Mouse (Mus musculus) stomach, embryonic 14.5 days (tissue): ENCODE measurements around the gene Tent4b. TPM values are rescaled to one million over a fixed set of nuclear protein-coding genes. Genes with fewer than 3 reads are reported as not detected.
"Not testable (repeated sequence)": the region's sequence is repeated elsewhere in the genome, so short reads cannot be mapped to it uniquely, and the experiment has no call there.

ENCODE experiments used
- ATAC-seq: fragments of 200-750 bp; cut with Nextera tagmentation; 2 replicates; pipeline ENCODE4 v1.8.0; 2017; ENCODE audit warnings: low read depth, moderate TSS enrichment; ENCODE audit not compliant: insufficient number of reproducible peaks, insufficient read depth, low FRiP score
- H3K27ac ChIP-seq: fragments of 300-500 bp; sonication (generic); 2 replicates; pipeline ENCODE4 v1.5.1; 2014; ENCODE audit warnings: mild to moderate bottlenecking, low read length, moderate library complexity, mixed read lengths
- H3K27me3 ChIP-seq: fragments of 300-500 bp; sonication (generic); 2 replicates; pipeline ENCODE4 v1.6.1; 2014; ENCODE audit warnings: low read length, control low read depth, mixed read lengths; ENCODE audit not compliant: control insufficient read depth, insufficient read depth
- H3K36me3 ChIP-seq: fragments of 300-500 bp; sonication (generic); 2 replicates; pipeline ENCODE4 v1.6.1; 2014; ENCODE audit warnings: mild to moderate bottlenecking, control low read depth, low read length, moderate library complexity, mixed read lengths; ENCODE audit not compliant: control insufficient read depth, insufficient read depth
- H3K4me1 ChIP-seq: fragments of 300-500 bp; sonication (generic); 2 replicates; pipeline ENCODE4 v1.6.1; 2014; ENCODE audit warnings: low read length, control low read depth, mixed read lengths; ENCODE audit not compliant: control insufficient read depth, insufficient read depth
- H3K4me2 ChIP-seq: fragments of 300-500 bp; sonication (generic); replicated peaks from 2 replicates; pipeline ENCODE4 v1.6.1; 2014; ENCODE audit warnings: low read depth, low read length, control low read depth
- H3K4me3 ChIP-seq: fragments of 300-500 bp; sonication (generic); 2 replicates; pipeline ENCODE4 v1.5.1; 2014; ENCODE audit warnings: low read depth, low read length, control low read depth
- H3K9ac ChIP-seq: fragments of 300-500 bp; sonication (generic); replicated peaks from 2 replicates; pipeline ENCODE4 v1.6.1; 2014; ENCODE audit warnings: low read depth, mild to moderate bottlenecking, control low read depth, low read length, moderate library complexity, mixed read lengths
- H3K9me3 ChIP-seq: fragments of 300-500 bp; sonication (generic); 2 replicates; pipeline ENCODE4 v1.6.1; 2016; ENCODE audit warnings: low read depth, low read length, control low read depth; ENCODE audit not compliant: control insufficient read depth
- WGBS: fragments of 180-500 bp; shearing (Covaris S2); extraction: QIAGEN DNeasy Blood & Tissue Kit; methylation state at CpG from one replicate; pipeline ENCODE4 v1.1.7; 2014; 5-methylcytosine and 5-hydroxymethylcytosine counted together
- polyA plus RNA-seq: library from polyadenylated mRNA; unstranded; fragments of >200 nt; fragmentation: Nextera tagmentation; extraction: Ambion mirVana; gene quantifications from 2 replicates; pipeline ENCODE4 v1.2.1, GENCODE M21; 2014

The Tent4b gene
- polyA plus RNA-seq, 1 experiment from 2014 or later, result 12.5 TPM

GRCm38 (mm10) chr8:88209930-88210827, 11.2 kb downstream of the Tent4b start:
- H3K36me3 ChIP-seq, H3K27me3 ChIP-seq, H3K4me3 ChIP-seq, H3K9me3 ChIP-seq, H3K4me2 ChIP-seq, H3K9ac ChIP-seq, ATAC-seq, H3K27ac ChIP-seq, H3K4me1 ChIP-seq: not testable (repeated sequence)
- 85% methylated on average over 5 of the region's 6 CpGs for WGBS

- Histone ChIP-seq H3K4me2 (no peak overlapping the region), H3K27me3 (no peaks in the 10 kb centered on the region), H3K9me3 (no peaks in the 10 kb centered on the region), H3K27ac (no peak overlapping the region), H3K9ac (no peak overlapping the region), H3K4me3 (no peak overlapping the region), H3K36me3 (no peaks in the 10 kb centered on the region), H3K4me1 (peaks cover 7% of the 10 kb centered on the region; the same call in 1 of the 2 replicates)
- 44% methylated on average over 4 of the region's 4 CpGs for WGBS
- ATAC-seq, result no peak
Measured at GRCm38 (mm10) chr8:88221353-88221752, 22.3 kb downstream of the Tent4b start.

- H3K27me3 ChIP-seq, result no peaks in the 10 kb centered on the region
- peaks cover 25% of the 10 kb centered on the region for H3K4me1 ChIP-seq
- no peak for ATAC-seq
- H3K4me2 ChIP-seq, result no peak overlapping the region
- H3K27ac ChIP-seq, result no peak overlapping the region
- H3K9ac ChIP-seq, result no peak overlapping the region
- H3K36me3 ChIP-seq, result no peaks in the 10 kb centered on the region
- no peaks in the 10 kb centered on the region for H3K9me3 ChIP-seq
- no peak overlapping the region for H3K4me3 ChIP-seq
- 76% methylated on average over 5 of the region's 5 CpGs for WGBS
Measured at GRCm38 (mm10) chr8:88225358-88225757, 26.3 kb downstream of the Tent4b start.

- no peak overlapping the region for H3K27ac ChIP-seq
Measured at GRCm38 (mm10) chr8:88227851-88228250, 28.8 kb downstream of the Tent4b start.

GRCm38 (mm10) chr8:88228286-88228685, 29.3 kb downstream of the Tent4b start:
- peaks cover 20% of the 10 kb centered on the region for H3K4me1 ChIP-seq
- 0 out of 2 replicates have a peak overlapping the region, but pooled peaks have one; percentile 4 for H3K4me2 ChIP-seq
- WGBS, result 52% methylated on average over 1 of the region's 1 CpGs
- ATAC-seq, result no peak
- H3K27ac ChIP-seq, result no peak overlapping the region; the same call in 1 of the 2 replicates
- H3K9ac ChIP-seq, result no peak overlapping the region
- no peak overlapping the region for H3K4me3 ChIP-seq
- H3K36me3 ChIP-seq, result no peaks in the 10 kb centered on the region
- no peaks in the 10 kb centered on the region for H3K9me3 ChIP-seq
- no peaks in the 10 kb centered on the region for H3K27me3 ChIP-seq

More at GRCm38 (mm10) chr8:88227851-88228250, 28.8 kb downstream of the Tent4b start:
- Histone ChIP-seq H3K4me2 (0 out of 2 replicates have a peak overlapping the region, but pooled peaks have one; percentile 4), H3K4me3 (no peak overlapping the region), H3K4me1 (peaks cover 20% of the 10 kb centered on the region), H3K27me3 (no peaks in the 10 kb centered on the region), H3K9me3 (no peaks in the 10 kb centered on the region), H3K36me3 (no peaks in the 10 kb centered on the region), H3K9ac (no peak overlapping the region)
- WGBS, result 59% methylated on average over 6 of the region's 6 CpGs
- no peak for ATAC-seq

GRCm38 (mm10) chr8:88228800-88229199, 29.8 kb downstream of the Tent4b start:
- H3K27me3 ChIP-seq, result no peaks in the 10 kb centered on the region
- H3K9me3 ChIP-seq, result no peaks in the 10 kb centered on the region
- 50% methylated on average over 1 of the region's 1 CpGs for WGBS
- no peak overlapping the region for H3K4me3 ChIP-seq
- H3K27ac ChIP-seq, result no peak overlapping the region; the same call in 1 of the 2 replicates
- peaks cover 20% of the 10 kb centered on the region for H3K4me1 ChIP-seq
- H3K36me3 ChIP-seq, result no peaks in the 10 kb centered on the region
- no peak overlapping the region for H3K4me2 ChIP-seq
- ATAC-seq, result no peak
- H3K9ac ChIP-seq, result no peak overlapping the region

GRCm38 (mm10) chr8:88236666-88237065, 37.7 kb downstream of the Tent4b start:
- no peak overlapping the region for H3K4me3 ChIP-seq
- ATAC-seq, result no peak
- H3K4me1 ChIP-seq, result no peaks in the 10 kb centered on the region
- H3K27ac ChIP-seq, result no peak overlapping the region
- no peaks in the 10 kb centered on the region for H3K27me3 ChIP-seq
- H3K36me3 ChIP-seq, result no peaks in the 10 kb centered on the region
- H3K4me2 ChIP-seq, result no peak overlapping the region
- H3K9ac ChIP-seq, result no peak overlapping the region
- WGBS, result 73% methylated on average over 2 of the region's 2 CpGs
- no peaks in the 10 kb centered on the region for H3K9me3 ChIP-seq

- H3K27me3 ChIP-seq, result no peaks in the 10 kb centered on the region
- H3K9ac ChIP-seq, result no peak overlapping the region
- no peaks in the 10 kb centered on the region for H3K36me3 ChIP-seq
- 70% methylated on average over 2 of the region's 2 CpGs for WGBS
- no peak overlapping the region for H3K4me2 ChIP-seq
- H3K27ac ChIP-seq, result no peak overlapping the region
- no peak for ATAC-seq
- H3K9me3 ChIP-seq, result no peaks in the 10 kb centered on the region
- no peaks in the 10 kb centered on the region for H3K4me1 ChIP-seq
- no peak overlapping the region for H3K4me3 ChIP-seq
Measured at GRCm38 (mm10) chr8:88237606-88238005, 38.6 kb downstream of the Tent4b start.
